Comparison of ENCODE assay signal across 27 mouse cellular contexts in the genomic region with DNA sequence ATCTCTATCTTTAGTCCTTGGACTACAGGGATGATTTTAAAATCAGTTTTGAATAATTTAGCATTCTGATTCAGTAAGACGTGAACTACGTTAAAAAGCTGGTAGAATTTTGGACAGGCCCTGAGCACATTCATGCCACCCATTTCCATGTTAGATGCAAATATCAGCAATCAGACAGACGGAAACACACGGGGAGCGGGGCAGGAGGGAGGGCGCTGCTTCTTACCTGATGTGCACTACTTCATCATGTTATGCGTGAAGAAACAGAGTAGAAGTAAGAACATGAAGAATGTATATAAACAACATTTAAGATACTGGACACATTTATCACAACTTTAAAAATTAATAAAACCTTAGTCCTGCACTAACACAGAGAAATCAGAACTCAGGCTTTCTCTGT. TPM values are rescaled to one million over a fixed set of nuclear protein-coding genes. Genes with fewer than 3 reads are reported as not detected.
DNase-seq lines count a peak whose midpoint lies in the region; ATAC-seq and TF ChIP-seq lines count a peak whose summit lies in the region.
"Had no signal": no experiment of that assay in that cellular context is flagged by ENCODE, and none has a peak within 500 bp of the region (broad histone marks: within the 10 kb centered on the region; RNA-seq: fewer than 3 reads in every experiment).

No protein-coding gene starts in this region.

- no peak for ATAC-seq in liver, postnatal 0 days
- ATAC-seq in neural tube, embryonic 15.5 days (ENCODE audit: low FRiP score): no peak
- ATAC-seq: forebrain, embryonic 14.5 days; forebrain, embryonic 16.5 days had no signal

- no peaks in the 10 kb centered on the region for H3K79me2 ChIP-seq in CH12.LX (replicated peaks; ENCODE audit: control insufficient read depth, extremely low read depth, insufficient read depth, poor library complexity, severe bottlenecking)

- no peak for TF ChIP-seq RAD21 in CH12.LX (IDR thresholded peaks at IDR 0.05; ENCODE audit: low read depth, low read length)

- 0 out of 2 replicates have a peak overlapping the region, but pooled peaks have one; percentile 12 for H3K27ac ChIP-seq in liver, postnatal 0 days (ENCODE audit: low read depth)
- H3K27ac ChIP-seq in thymus, adult 2 months (ENCODE audit: control insufficient read depth, insufficient read depth, low read length): 0 out of 2 replicates have a peak overlapping the region, but pooled peaks have one; percentile 4
- no peak overlapping the region for H3K27ac ChIP-seq in CH12.LX (ENCODE audit: insufficient read depth, low read depth)
- H3K27ac ChIP-seq in neural tube, embryonic 15.5 days (replicated peaks): no peak overlapping the region
- H3K27ac ChIP-seq: embryonic facial prominence, embryonic 13.5 days; embryonic facial prominence, embryonic 15.5 days; forebrain, embryonic 10.5 days; forebrain, embryonic 12.5 days had no signal

- H3K4me3 ChIP-seq in liver, postnatal 0 days (ENCODE audit: low read depth, low read length): no peak overlapping the region
- H3K4me3 ChIP-seq in thymus, adult 2 months (ENCODE audit: control insufficient read depth, insufficient read depth, low read length): no peak overlapping the region
- no peak overlapping the region for H3K4me3 ChIP-seq in CH12.LX (replicated peaks in 1 of 3; ENCODE audit: low read depth in 2 of 3, low read length in 2 of 3, poor library complexity in 1 of 3)
- H3K4me3 ChIP-seq in neural tube, embryonic 15.5 days (replicated peaks): no peak overlapping the region
- H3K4me3 ChIP-seq: embryonic facial prominence, embryonic 13.5 days; embryonic facial prominence, embryonic 15.5 days; erythroblast, embryonic 14.5 days; forebrain, embryonic 10.5 days; forebrain, embryonic 12.5 days had no signal

- dilution Hi-C loops in CH12.LX (cut with MboI; ENCODE audit: extremely low pct_ligation_motif_present, extremely low pct_unique_long_range_greater_than_20kb, low sequenced_read_pairs): no loop called here

- no peak overlapping the region for H3K4me2 ChIP-seq in liver, postnatal 0 days (ENCODE audit: low read depth, low read length)
- H3K4me2 ChIP-seq in CH12.LX (ENCODE audit: insufficient read depth, low read depth, poor library complexity, severe bottlenecking): peak overlapping the region; percentile 21; the same call in 1 of the 2 replicates
- H3K4me2 ChIP-seq in neural tube, embryonic 15.5 days: no peak overlapping the region
- H3K4me2 ChIP-seq: embryonic facial prominence, embryonic 13.5 days; embryonic facial prominence, embryonic 15.5 days; forebrain, embryonic 12.5 days had no signal

- 93% methylated on average over 7 of the region's 7 CpGs for WGBS in liver, postnatal 0 days (ENCODE audit: insufficient replicate concordance)
- 98% methylated on average over 7 of the region's 7 CpGs for WGBS in thymus, adult 2 months
- 92% methylated on average over 7 of the region's 7 CpGs for WGBS in neural tube, embryonic 15.5 days

- no peak for TF ChIP-seq CTCF in liver, postnatal 0 days (IDR thresholded peaks at IDR 0.05; ENCODE audit: low read depth)
- TF ChIP-seq CTCF in thymus, adult 2 months (IDR thresholded peaks at IDR 0.05; ENCODE audit: borderline replicate concordance, control insufficient read depth, extremely low read depth, insufficient read depth, low read length, poor library complexity): no peak
- TF ChIP-seq CTCF in CH12.LX (conservative IDR thresholded peaks at IDR 0.05 in 1 of 2, IDR thresholded peaks at IDR 0.05 in 1 of 2; ENCODE audit: low read depth in 2 of 2, low read length in 2 of 2): no peak

- no peak for TF ChIP-seq POLR2A in thymus, adult 2 months (IDR thresholded peaks at IDR 0.05; ENCODE audit: control insufficient read depth, extremely low read depth, insufficient read depth, low read length, poor library complexity)
- no peak for TF ChIP-seq POLR2A in CH12.LX (IDR thresholded peaks at IDR 0.05; ENCODE audit: low read depth, low read length)

- H3K27me3 ChIP-seq in liver, postnatal 0 days (ENCODE audit: insufficient read depth, low read length): no peaks in the 10 kb centered on the region
- H3K27me3 ChIP-seq in thymus, adult 2 months (ENCODE audit: control insufficient read depth, insufficient read depth, low read length): no peaks in the 10 kb centered on the region
- H3K27me3 ChIP-seq in CH12.LX (replicated peaks): no peaks in the 10 kb centered on the region
- H3K27me3 ChIP-seq in splenic B cell, adult 2 months (ENCODE audit: control insufficient read depth, insufficient read depth, low read length, poor library complexity, severe bottlenecking): no peaks in the 10 kb centered on the region
- H3K27me3 ChIP-seq in neural tube, embryonic 15.5 days (replicated peaks): no peaks in the 10 kb centered on the region
- H3K27me3 ChIP-seq: embryonic facial prominence, embryonic 13.5 days; embryonic facial prominence, embryonic 15.5 days; forebrain, embryonic 12.5 days had no signal

- H3K9me3 ChIP-seq in liver, postnatal 0 days (ENCODE audit: low read length): no peaks in the 10 kb centered on the region
- no peaks in the 10 kb centered on the region for H3K9me3 ChIP-seq in CH12.LX (replicated peaks; ENCODE audit: low read length)
- no peaks in the 10 kb centered on the region for H3K9me3 ChIP-seq in neural tube, embryonic 15.5 days (replicated peaks)
- H3K9me3 ChIP-seq: embryonic facial prominence, embryonic 13.5 days; embryonic facial prominence, embryonic 15.5 days; forebrain, embryonic 10.5 days; forebrain, embryonic 12.5 days had no signal

- H3K36me3 ChIP-seq in liver, postnatal 0 days (replicated peaks; ENCODE audit: insufficient read depth, low read length): peaks cover 8% of the 10 kb centered on the region
- no peaks in the 10 kb centered on the region for H3K36me3 ChIP-seq in thymus, adult 2 months (ENCODE audit: control insufficient read depth, insufficient read depth, low read length)
- no peaks in the 10 kb centered on the region for H3K36me3 ChIP-seq in CH12.LX (replicated peaks in 1 of 2; ENCODE audit: control insufficient read depth in 1 of 2, insufficient read depth in 1 of 2, low read length in 1 of 2)
- H3K36me3 ChIP-seq in splenic B cell, adult 2 months (ENCODE audit: control insufficient read depth, insufficient read depth, low read length, poor library complexity, severe bottlenecking): no peaks in the 10 kb centered on the region
- H3K36me3 ChIP-seq in neural tube, embryonic 15.5 days: no peaks in the 10 kb centered on the region
- H3K36me3 ChIP-seq: forebrain, embryonic 12.5 days had no signal

- peaks cover 23% of the 10 kb centered on the region for H3K4me1 ChIP-seq in liver, postnatal 0 days (ENCODE audit: insufficient read depth)
- peaks cover 17% of the 10 kb centered on the region for H3K4me1 ChIP-seq in thymus, adult 2 months (replicated peaks; ENCODE audit: control insufficient read depth, insufficient read depth, low read length)
- H3K4me1 ChIP-seq in CH12.LX (ENCODE audit: control insufficient read depth in 1 of 2, insufficient read depth in 2 of 2): peaks cover 8 to 57% of the 10 kb centered on the region in 2 experiments; a peak in 3 of 4 replicates
- H3K4me1 ChIP-seq in neural tube, embryonic 15.5 days: no peaks in the 10 kb centered on the region; the same call in 1 of the 2 replicates
- H3K4me1 ChIP-seq: embryonic facial prominence, embryonic 13.5 days; embryonic facial prominence, embryonic 15.5 days; forebrain, embryonic 12.5 days had no signal

- in situ Hi-C loops in CH12.LX (cut with MboI; ENCODE audit: low pct_ligation_motif_present, low pct_unique_long_range_greater_than_20kb, low sequenced_read_pairs): no loop called here

- DNase-seq in liver, postnatal 0 days: no peak
- DNase-seq in liver (no peak), CH12.LX (ENCODE audit: extremely low read depth) (peak; percentile 49)
- no peak for DNase-seq in thymus, adult 2 months
- no peak for DNase-seq in thymus, postnatal 25 days
- peak; percentile 47 for DNase-seq in splenic B cell, adult 2 months (ENCODE audit: low read depth, low spot score)
- no peak for DNase-seq in ovary, postnatal 14 days (ENCODE audit: low spot score)
- DNase-seq: adrenal gland, adult 2 months; adrenal gland, postnatal 10 days; adrenal gland, postnatal 25 days; cerebellum, adult 11 months; cerebellum, adult 18-20 months; cerebellum, adult 8-10 months; cerebellum, adult 9-11 months; cerebellum, postnatal 14 days; cerebellum, postnatal 36 days; embryo, embryonic 11 days had no signal

- TF ChIP-seq EP300 in liver, postnatal 0 days (IDR thresholded peaks at IDR 0.05; ENCODE audit: low read depth): no peak
- TF ChIP-seq EP300 in CH12.LX (IDR thresholded peaks at IDR 0.05; ENCODE audit: low read length): peak; percentile 37; the same call in 1 of the 2 replicates

- H3K9ac ChIP-seq in liver, postnatal 0 days (replicated peaks): no peak overlapping the region
- peak overlapping the region; percentile 60; the same call in 1 of the 2 replicates for H3K9ac ChIP-seq in CH12.LX (ENCODE audit: insufficient read depth, low read depth)
- H3K9ac ChIP-seq in neural tube, embryonic 15.5 days (replicated peaks): no peak overlapping the region
- H3K9ac ChIP-seq: embryonic facial prominence, embryonic 13.5 days; embryonic facial prominence, embryonic 15.5 days; forebrain, embryonic 12.5 days had no signal

TF ChIP-seq in CH12.LX, 34 proteins besides CTCF, POLR2A, EP300 and RAD21:
- 0 out of 2 replicates have a peak, but pooled peaks have one; percentile 7 for TF ChIP-seq TBP (conservative IDR thresholded peaks at IDR 0.05; ENCODE audit: low read depth, low read length)
- TF ChIP-seq MAX (IDR thresholded peaks at IDR 0.05; ENCODE audit: low read length): no peak

RNA-seq across cellular contexts. Expression of gene Gfi1, which starts 27.8 kb away (rescaled TPM):
- polyA plus RNA-seq in liver, postnatal 0 days (2015; fragmentation: Nextera tagmentation; extraction: Ambion mirVana): 1.3 and 1.4 TPM in 2 replicates
- polyA plus RNA-seq in thymus, adult 2 months (2012; rRNA removed): 191 and 219 TPM in 2 replicates
- total RNA-seq in CH12.LX (2012; rRNA removed) (1.2 and 1.4 TPM in 2 replicates), CH12.LX (2014; rRNA removed) (1.5 TPM in 2 replicates)
- polyA plus RNA-seq in CH12.LX (2012; ENCODE audit: insufficient read length, low read depth): 0.99 and 1.2 TPM in 2 replicates
- 2.1 TPM in 1 of 2 replicates, not detected in the other for polyA plus RNA-seq in neural tube, embryonic 15.5 days (2015; fragmentation: Nextera tagmentation; extraction: Ambion mirVana)
- total RNA-seq: adrenal gland, postnatal 25 days; MEL had no signal
- polyA plus RNA-seq: embryonic facial prominence, embryonic 11.5 days; embryonic facial prominence, embryonic 13.5 days; forebrain, embryonic 10.5 days; forebrain, embryonic 12.5 days; forebrain, embryonic 14.5 days; forebrain, embryonic 16.5 days had no signal

Comparison
In these comparisons a context has a peak if more than half of its experiments do, and no peak if none do; other contexts are left out.
1. DNase-seq: peak in CH12.LX (single experiment) and splenic B cell, adult 2 months (single experiment); none in liver, postnatal 0 days (single experiment), liver (single experiment), thymus, adult 2 months (single experiment), thymus, postnatal 25 days (single experiment) and ovary, postnatal 14 days (single experiment).
2. H3K27ac ChIP-seq: peak in liver, postnatal 0 days (single experiment) and thymus, adult 2 months (single experiment); none in CH12.LX (single experiment) and neural tube, embryonic 15.5 days (single experiment).
3. RNA of gene Gfi1, which starts 27.8 kb away (polyA plus RNA-seq): 191 to 219 TPM in thymus, adult 2 months; 1.3 to 1.4 TPM in liver, postnatal 0 days, 0.99 to 1.2 TPM in CH12.LX and 2.1 TPM in neural tube, embryonic 15.5 days; every median in the first group is over 10 times any median in the second.